Mouse (Mus musculus) kidney, adult 9 months (tissue): Measurements from ENCODE around the gene Ebf3.
A peak's percentile ranks its signal among the peaks of the same experiment; 100 is the strongest.

Source experiments
- DNase-seq: peaks from one replicate; pipeline ENCODE4 v3.0.0; 2022

Gene Ebf3

DNA sequence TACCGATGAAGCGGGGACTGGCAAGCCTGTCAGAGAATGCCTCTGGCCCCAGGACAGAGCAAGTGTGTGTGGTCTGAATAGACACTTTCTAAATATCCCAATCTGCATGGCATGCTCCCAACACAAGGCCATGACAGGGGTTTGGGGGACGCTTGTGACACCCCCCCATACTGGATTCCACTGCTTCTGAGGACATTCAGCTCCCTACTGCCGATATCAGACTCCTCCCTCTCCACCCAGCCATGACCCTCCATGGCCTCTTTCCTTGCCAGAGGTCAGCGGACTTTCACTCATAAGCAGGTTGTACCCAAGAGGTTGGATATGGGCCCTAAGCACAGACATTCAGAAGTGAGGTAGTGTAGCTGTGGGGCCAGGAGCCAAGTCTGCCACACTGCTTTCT is 36.5 kb downstream of the Ebf3 start:
- DNase-seq: no peak

DNA sequence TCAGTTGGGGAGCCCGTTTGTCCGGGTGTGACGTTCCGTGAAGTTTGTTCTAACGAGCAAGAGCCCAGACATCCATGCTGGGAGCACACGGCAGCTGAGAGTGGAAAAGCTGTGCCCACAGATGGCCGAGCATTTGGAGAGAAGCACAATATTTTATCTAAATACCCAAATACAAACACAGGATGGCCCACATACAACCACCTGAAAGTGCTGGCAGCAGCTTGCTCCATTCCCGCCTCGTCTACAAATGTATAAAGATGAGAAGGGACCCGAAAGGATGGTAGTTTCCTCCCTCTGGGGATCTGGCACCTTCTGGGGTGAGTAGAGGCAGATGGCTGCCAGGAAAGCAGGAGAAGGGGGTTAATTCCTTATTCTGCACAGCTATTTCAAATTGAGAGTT is 42.0 kb downstream of the Ebf3 start:
- no peak for DNase-seq

DNA sequence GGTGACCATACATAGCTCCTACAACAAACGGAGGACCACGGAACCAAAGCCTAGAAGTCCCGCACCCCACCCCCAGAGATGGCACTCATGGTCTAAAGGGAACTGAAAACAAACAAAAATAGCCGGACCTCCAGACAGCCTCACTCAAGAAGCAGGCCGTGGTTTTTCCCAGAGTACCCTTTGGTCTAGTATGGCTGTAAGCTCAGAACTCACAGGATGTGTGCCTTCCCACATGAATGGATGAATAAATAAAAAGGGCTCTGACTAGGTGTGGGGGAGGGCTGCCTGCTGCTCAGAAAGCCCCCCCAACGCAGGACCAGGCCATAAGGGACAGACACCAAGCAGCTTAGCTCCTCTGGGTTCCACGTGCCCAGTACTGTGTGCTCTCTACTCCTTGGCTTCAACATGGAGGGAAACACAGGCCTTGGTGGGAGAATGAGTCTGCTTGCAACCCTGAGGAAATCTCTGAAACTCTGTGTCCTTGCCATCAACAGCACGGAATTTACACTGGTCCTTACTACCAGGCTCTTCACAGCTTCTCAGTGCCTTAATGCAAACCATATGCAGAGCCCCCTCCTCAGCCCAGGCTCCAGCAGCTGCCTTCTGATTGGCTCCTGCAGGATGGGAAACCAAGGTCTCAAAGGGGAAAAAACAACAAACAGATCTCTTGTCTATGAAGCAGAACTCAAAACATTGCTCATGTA is 45.6 kb downstream of the Ebf3 start:
- DNase-seq: no peak

DNA sequence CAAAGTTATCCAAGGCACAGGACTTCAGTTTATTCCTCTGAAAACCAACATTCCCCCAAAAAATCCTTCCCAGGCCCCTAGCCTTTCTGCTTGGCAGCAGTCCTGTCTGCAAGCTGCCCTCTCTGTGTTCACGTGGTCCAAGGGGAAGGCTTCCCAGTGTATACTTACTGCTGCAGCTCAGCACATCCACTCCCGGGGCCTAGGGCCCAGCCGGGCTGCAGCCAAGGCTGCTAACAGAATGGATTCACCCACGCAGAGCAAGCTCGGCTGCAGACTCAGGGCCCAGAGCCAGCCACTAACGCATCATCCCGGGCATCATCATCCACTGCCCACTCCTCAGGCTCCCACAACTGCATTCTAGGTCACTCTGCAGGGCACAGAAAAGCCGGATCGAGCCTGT is 46.8 kb downstream of the Ebf3 start:
- no peak for DNase-seq

DNA sequence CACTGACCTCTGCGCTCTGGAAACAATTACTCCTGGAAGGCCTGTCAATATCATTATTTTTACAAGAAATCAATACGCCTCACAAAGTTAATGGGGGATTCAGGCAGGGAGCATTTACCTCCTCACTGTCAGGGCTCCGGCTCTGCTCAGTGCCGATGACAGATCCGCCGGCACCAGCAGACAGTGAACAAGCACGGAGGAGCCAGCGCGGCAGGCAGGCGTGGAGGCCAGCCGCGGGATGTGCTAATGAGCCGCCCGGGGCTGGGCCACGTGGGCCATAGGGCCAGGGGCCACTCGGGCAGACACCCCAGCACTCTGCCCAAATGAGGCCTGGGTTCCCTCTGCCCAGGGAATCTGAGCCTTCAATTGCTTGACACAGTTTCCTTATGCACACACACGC is 47.7 kb downstream of the Ebf3 start:
- no peak for DNase-seq

DNA sequence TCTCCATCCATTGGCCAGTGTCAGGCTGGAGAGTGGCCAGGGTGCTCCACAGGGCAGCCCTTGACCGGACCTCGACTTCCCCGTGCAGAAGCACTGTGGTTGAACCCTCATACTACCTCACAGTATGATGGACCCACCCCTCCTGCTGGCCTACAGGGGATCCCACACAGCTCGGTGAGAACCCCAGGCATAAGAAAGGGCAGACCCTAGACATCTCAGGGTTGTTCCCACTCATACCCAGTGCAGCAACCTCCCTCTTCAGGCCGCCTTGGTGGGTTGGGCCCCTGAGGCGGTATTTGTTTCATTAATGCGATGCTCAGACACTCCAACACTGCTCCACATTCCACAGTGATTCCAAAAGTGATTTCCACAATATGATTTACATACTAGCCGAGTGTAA is 51.9 kb downstream of the Ebf3 start:
- DNase-seq: no peak

DNA sequence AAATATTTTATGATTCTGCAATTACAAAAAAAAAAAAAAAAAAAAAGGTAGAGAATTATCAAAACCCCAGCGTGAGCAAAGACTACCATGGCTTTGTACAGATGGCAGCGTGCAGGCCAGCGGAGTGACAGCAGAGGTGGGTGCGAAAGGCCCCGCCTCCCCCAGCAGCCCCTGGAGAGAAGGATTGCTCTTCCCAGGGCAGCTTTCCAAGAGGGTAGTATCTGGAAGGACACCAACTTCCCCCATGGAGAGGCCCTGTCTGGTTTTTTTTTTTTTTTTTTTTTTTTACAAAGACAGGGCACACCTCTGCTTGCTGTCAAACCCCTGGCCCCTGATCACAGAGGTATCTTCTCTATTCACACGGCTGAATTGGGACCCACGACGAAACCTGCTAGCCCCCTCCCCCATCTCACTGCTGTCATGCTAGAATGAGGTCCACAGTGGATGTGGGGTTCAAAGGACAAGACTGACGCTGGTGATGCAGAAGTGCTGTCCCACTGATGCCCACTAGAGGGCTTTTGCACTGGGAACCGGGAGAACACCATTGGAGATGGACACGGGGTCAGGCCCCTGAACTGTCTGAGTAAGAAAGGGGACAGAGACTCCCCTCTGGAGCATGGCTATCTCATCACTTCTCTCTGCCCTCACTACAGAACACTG is 67.9 kb downstream of the Ebf3 start:
- peak; percentile 70 for DNase-seq

DNA sequence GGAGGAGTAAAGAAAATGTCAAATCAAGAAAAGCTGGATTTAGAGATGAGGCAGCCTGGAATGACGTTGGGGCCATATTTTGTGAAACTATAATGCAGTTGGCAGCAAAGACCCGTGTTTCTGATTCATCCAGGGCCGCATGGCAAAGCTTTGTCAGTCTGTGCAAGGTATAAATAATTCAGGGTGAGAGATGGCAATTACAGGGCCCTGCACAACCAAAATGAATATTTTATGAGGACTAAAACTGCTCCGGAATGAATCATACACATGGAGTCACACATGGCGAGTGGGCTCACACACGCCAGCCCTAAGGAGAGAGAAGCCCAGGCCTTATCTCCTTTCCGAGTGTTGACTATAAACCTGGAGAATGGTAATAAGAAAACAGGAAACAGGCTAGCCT is 69.4 kb downstream of the Ebf3 start:
- DNase-seq: no peak

DNA sequence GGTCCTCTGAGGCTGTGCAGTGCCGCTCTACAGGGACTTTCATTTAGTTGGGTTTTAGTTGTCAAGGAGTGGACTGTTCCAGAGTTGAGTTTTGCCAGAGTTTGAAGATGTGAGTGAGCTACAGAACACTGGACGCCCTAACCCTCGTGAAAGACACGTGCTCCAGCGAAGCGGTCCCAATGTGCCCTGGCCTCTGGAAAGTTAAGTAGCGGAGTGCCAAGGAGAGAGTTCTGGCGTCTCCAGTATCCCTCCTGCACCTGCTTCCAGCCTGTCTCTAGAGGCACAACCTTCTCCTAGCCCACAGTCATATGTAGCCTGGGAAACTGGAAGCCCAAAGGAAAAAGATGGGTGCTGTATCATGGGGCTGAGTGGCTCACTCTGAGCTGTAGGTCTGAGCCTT is 73.8 kb downstream of the Ebf3 start:
- no peak for DNase-seq

DNA sequence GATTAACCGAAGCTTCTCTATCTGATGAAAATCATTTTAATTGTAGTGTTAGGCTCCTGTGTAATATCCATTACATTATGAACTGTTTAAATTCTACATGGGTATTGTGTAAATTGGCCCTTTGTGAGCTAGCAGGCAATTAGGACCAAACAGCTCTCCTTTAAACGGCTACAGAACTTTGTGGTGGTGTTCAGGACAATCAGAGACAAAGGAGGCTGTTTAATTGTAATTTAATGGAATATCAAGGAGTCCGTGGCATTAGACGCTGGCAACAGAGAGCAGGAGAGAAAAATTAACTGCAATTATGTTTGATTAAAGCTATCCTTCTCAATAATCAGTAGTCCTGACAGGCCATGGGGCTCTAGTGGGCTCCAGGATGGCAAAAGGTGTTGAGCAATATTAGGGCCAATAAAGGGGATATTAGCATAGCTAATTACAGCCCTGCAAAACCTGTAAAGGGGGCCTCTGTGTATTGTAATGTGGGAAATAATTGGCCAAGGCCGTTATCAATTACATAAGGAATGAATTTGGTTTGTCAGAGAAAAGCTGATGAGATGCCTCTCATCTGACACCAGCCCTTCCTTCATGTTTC is 74.6 kb downstream of the Ebf3 start:
- no peak for DNase-seq

DNA sequence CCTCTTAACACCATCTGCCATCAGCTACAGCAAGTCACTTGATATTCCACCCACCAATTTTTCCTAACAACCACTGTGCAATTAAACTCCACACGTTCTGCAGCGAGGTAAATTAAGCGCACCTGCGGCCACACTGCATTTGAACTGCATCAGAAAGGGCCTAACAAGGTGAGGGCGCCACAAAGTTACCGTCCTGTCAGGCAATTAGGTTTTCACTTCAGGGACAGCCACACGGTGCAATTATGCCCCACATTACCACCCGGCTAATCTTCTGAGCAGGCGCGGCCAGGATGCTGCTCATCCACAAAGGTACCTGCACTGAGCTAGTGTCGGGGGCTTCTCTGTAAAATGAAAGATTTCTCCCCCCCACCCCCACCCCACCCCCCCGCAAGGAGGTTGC is 76.8 kb downstream of the Ebf3 start:
- DNase-seq: no peak

DNA sequence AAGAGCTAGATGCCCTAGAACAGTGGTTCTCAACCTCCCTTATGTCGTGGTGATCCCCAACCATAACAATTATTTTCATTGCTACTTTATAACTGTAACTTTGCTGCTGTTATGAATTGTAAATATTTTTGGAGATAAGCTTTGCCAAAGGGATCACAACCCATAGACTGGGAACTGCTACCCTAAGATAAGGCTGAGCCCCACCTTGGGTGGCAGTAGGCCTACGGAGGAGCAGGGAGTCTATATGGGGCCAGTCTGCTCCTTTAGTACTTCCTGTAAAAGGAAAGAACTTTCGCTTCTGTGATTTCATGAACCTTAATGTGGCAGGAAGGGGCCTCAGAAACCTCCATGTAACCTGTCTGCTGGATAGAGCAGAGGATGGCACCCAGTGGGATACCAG is 90.4 kb downstream of the Ebf3 start:
- no peak for DNase-seq

DNA sequence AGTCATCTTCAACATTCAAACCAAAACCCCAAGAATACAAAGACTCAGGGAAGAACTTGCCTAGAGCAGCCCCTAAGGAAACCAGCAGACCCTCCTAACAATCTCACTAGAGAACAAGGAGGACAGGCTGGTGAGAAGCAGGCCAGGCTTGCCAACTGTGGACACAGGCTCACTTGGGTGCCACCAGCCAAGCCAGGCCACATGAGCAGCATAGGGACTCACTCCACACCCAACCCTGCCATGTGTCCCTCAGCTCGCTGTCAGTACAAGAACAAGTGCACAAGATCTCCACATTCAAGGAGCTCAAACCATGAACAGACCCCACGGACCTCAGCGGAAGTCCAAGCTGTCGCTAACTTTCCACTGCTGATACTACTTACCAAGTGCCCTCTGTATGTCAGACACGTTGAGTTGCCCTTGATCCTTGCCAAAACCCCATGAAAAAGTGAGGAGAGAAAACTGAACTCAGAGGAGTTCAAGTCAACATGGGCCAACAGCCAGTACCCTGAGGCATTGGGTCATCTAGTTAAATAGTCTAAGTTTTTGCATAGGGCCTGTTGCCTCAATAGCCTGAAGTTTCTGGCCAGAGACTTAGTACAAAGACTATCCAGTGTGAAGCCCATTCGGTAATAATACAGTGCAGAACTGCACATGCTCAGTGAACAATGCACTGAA is 91.3 kb downstream of the Ebf3 start:
- no peak for DNase-seq

DNA sequence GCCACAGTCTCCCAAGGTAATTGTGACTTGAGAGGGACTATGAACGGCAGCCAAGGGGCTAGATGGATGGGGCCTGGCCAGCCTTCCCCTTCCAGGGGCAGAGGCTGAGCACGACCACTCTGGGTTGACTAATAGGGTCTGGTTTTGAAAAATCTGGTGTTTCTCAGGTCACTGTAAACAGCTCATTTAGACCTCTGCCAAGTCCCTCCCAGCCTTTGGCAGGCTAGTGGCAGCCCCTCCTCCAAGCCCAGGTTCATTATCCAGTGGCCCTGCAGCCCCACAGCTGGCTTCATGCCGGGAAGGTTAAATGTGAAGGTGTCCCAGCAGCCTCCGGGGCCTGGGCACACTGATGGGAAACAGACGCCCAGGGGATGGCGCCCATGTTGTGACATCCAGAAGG is 92.6 kb downstream of the Ebf3 start:
- peak; percentile 57 for DNase-seq

DNA sequence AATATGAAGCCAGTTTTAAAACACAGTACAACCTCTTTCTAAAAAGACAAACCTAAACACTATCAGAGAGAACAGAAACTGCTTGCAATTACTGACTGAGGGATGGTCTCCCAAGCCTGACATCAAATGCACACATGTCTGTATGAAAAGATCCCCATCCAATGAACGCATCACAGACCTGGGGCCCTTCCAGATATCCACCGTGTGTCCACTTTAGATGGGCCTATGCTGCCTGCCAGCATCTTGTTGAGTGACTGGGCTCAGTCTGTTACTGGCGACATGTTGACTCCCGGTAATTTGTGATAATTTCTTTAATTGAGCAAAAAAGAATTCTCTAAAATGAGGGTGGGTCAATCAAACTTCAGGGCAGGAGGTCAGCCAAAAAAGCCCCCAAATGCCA is 93.8 kb downstream of the Ebf3 start:
- no peak for DNase-seq

DNA sequence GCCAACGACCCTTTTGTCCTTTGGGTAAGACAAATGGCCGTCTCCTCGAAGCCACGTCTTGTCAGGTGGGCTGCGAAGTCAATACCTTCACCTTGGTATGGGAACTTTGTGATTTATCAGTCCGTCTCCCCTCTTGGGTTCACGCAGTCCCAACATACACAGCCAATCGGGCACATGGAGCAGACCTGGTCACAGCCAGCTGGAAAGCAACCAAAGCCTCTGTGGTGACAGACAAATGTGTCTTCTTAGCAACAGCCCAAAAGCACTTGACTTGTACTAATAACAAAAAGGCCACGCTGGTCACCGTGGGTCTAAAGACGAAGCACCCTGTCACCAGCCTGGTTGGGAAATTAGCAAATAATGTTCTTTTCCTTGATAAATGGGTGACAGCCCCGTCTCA is 95.5 kb downstream of the Ebf3 start:
- no peak for DNase-seq

DNA sequence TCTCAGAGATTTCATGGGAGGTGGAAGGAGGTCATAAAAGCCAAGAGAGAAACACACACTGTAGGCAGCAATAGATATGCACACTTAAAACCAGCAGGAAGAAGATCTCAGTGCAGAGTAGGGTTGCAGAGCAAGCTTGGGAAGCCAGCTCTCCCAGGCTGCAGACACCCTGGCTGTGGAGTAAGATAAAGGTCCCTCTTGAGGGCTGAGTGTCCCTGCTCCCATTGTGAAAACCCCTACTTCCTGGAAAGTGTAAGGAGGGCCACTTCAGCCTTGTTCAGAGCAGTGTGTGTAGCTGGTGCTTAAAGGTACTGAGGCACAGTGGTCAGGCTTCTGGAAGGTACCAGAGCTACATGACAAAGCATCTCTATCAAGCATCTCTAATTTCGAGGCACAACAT is 100.8 kb downstream of the Ebf3 start:
- DNase-seq: no peak

DNA sequence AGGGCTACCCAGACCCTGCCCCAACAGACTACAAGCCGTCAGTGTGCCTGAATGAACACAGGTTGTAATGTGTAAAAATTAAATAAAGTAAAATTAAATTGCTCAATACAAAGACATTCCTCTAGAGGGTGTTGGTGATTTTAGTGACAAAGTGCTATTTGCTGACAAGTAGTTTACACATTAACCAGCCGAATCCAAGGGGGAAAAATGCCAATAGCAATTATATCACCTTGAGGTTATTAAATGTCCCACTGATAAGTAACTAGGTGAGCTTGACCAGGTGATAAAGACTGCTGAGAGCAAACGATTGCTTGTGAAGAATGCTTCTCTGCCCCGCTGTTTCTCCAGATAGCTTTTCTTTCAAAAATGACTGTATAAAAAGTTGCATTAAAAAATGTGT is 102.9 kb downstream of the Ebf3 start:
- DNase-seq: peak; percentile 62

DNA sequence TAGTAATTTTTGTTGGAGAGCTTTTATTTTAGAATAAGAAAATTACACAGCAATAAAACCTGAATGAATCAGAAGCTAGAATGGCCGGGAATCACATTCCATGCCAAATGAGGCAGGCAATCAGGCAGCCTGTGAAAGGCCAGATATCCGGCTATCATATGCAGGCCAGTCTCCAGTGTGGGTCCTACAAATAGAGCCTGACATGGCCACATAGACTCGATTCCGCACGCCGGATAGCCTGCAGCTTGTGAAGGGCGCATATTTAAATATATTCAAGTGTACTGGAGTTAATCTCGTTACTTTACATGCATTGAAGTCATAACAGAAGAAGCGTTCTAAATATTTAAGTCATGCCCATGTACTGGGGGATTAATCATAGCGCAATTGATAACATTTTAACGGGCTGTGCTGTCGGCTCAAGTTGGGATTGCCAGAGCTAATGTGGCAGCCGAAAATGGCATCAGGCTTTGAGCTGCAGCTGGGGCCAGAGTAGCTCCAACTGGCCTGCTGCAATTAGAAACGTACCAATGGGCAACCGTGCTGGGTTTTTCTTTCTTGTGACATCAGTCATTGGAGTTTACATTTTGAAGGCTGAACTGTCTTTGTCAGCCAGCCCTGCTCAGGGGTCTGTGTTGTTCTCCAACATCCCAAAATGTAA is 104.4 kb downstream of the Ebf3 start:
- DNase-seq: no peak

DNA sequence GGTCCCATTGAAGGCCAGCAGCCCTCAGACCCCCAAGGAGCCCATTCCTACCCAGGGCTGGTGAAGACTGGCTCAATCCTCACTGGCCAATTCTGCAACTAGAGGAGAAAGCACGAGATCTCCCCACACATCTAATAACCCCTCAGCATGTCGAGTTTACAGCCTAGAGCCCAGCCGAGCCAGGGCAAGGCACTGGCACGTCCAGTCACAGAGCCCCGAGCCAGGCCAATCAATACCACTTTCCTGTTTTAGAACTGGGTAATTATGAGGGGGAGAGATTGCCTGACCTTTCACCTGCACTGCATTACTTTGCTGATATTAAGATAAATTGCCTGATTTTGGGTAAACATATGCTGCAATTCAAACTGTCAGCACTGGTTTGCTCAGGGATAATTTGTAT is 105.7 kb downstream of the Ebf3 start:
- DNase-seq: no peak

DNA sequence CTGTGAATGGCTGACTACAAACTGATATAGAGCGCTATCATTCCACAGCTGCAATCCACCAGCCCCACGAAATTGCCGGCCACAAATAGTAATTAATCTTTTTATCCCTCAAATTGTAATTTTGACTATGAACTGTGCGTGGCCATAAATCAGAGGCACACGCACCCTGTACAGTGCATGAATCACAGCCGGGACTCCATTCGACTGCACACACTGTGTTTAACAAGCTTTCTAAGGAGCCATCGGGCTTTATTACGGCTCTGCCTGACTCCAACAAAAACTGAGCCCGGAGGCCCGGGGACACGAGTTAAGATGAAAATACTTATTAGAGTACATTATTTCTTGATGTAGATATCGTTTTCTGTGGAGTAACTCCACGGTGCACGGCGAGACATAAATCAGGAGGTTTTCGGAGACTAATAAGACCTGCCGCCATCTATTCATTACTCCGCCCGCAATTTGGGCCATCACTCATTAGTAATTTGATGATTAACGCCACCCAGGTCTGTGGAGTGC is 107.4 kb downstream of the Ebf3 start:
- DNase-seq: no peak

DNA sequence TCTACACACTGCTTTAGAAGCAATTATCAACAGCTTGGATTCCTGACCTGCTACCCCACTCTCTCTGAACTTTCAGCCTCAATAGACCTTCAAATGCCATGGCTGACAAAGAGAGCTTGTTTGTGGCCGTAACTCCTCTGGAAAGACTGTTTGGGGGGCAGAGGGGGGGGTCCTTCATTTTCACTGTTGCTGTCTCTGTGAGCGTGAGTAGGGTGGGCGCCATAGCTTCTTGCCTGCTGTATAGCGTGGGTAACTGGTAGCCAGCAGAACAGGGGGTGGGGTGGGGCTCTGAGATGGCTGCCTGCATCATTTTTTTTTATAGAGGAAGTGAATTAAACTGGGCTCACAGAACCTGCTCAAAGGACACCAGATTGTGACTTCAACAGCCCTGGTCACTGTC is 114.7 kb downstream of the Ebf3 start:
- DNase-seq: no peak

DNA sequence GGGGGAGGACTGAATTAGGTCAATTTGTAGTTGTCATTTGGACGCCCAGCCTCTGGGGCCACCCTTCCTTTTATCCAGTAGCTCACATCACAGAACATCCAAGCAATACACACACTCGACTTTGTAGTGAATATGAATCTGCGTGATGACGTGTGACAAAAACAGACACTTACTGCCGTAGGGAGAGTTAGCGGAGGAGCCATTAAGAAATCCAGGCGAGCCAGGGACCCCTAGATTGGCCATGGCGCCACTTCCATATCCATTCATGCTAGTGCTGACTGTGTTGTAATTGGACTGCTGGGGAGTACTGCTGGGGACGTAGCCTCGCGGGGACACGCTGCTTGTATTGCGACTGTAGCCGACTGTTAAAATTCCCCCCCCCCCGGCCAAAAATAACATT is 115.3 kb downstream of the Ebf3 start:
- no peak for DNase-seq
